Mouse (Mus musculus): ENCODE data around the gene Lrp2. TPM values are rescaled to one million over a fixed set of nuclear protein-coding genes. Genes with fewer than 3 reads are reported as not detected.

The Lrp2 gene
- polyA plus RNA-seq (2016; fragmentation: Nextera tagmentation; extraction: Ambion mirVana): 0.74 and 0.78 TPM in 2 replicates

DNA sequence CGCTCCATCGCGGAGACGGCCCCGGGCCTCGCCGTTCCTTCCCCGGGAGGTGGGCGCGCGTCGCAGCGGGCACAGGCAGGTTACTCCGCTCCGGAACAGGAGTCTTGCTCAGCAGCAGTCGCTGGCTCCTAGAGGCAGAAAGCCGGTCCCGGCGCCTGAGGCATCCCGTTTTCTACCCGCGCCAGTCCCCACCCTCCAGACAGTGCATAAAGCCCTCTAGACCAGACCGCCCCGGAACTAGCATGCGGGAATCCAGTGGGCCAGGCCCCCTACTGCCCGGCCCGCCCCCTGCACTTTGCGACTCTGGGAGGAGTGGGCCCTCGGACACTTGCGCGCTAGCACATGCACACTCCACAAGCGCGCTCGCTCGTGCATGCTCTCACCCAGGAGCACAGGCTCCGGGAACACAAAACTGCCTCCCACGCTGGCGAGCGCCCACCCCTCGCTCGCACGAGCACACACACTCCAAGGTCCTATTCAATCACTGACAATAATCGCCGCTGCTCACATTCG, at the start of gene Lrp2:
Gene Lrp2 (minus strand): TSS at position 180 of the 513 bp plus-strand sequence.
- H3K27me3 ChIP-seq (replicated peaks): peaks cover 36% of the 10 kb centered on the region
- H3K4me3 ChIP-seq: peak within 1 kb of the TSS; percentile 69
- peak within 1 kb of the TSS; percentile 68 for H3K9ac ChIP-seq
- H3K27ac ChIP-seq (ENCODE audit: poor library complexity, severe bottlenecking): no peak within 1 kb of the TSS
- H3K9me3 ChIP-seq (replicated peaks): no peaks in the 10 kb centered on the region
- peak within 1 kb of the TSS; percentile 98 for H3K4me2 ChIP-seq
- H3K36me3 ChIP-seq: no peaks in the 10 kb centered on the region
- under 1% methylated on average over 45 of the region's 45 CpGs for WGBS
- ATAC-seq (ENCODE audit: insufficient number of reproducible peaks, low FRiP score): peak; percentile 79
- peaks cover 28% of the 10 kb centered on the region for H3K4me1 ChIP-seq (replicated peaks)

DNA sequence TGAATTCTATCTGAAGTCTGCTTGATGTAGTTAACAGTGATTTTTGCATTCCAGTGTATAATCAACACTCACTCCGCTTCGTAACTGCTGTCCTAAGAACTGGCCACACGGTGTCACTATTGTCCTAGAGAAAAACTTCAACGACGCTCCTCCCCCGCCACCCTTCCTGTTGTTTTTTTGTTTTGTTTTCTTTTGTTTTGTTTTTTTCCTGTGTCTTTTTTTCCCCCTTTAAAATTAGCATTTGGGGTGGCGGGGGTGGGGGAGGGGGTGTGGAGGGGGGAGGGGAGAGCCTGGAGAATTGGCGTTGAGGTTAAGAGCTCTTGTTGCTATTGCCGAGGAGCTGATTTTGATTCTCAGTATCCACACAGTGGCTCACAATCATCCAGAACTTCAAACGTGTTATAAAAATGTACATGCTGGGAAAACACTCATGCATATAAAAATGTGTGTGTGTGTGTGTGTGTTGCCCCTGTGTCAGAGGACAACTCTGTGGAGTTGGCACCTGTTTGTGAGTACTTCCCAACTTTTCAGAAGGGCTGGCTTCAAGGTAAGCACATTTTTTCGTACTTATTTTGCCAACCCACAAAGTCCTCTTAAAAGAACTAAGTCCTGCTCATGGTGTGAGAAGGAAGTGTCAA, 49.3 kb upstream of the Lrp2 start:
- no peak overlapping the region for H3K27ac ChIP-seq (ENCODE audit: poor library complexity, severe bottlenecking)
- 0 out of 2 replicates have a peak, but pooled peaks cover 7% of the 10 kb centered on the region for H3K27me3 ChIP-seq (replicated peaks)
- H3K4me2 ChIP-seq: peak overlapping the region; percentile 57
- no peaks in the 10 kb centered on the region for H3K4me1 ChIP-seq (replicated peaks)
- no peaks in the 10 kb centered on the region for H3K36me3 ChIP-seq
- WGBS: 11% methylated on average over 11 of the region's 11 CpGs
- peak overlapping the region; percentile 53 for H3K9ac ChIP-seq
- no peak; the same call in 1 of the 2 replicates for ATAC-seq (ENCODE audit: insufficient number of reproducible peaks, low FRiP score)
- H3K9me3 ChIP-seq (replicated peaks): peaks cover 2% of the 10 kb centered on the region
- H3K4me3 ChIP-seq: peak overlapping the region; percentile 48

DNA sequence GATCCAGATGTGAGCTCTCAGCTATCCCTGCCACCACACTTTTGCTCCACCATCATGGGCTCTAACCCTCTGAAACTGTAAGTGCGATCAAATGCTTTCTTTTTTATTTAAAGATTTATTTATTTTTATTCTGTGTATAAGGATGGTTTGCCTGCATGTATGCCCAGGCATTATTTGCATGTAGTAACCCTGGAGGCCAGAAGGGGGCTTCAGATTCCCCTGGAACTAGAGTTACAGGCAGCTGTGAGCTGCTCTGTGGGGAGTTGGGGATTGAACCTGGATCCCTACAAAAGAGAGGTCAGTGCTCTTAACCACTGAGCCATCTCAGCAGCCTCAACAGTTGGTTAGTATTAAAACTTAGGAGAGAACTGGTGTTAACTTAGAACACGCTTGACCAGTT, 45.6 kb upstream of the Lrp2 start:
- H3K27me3 ChIP-seq (replicated peaks): 0 out of 2 replicates have a peak, but pooled peaks cover 7% of the 10 kb centered on the region
- H3K9ac ChIP-seq: no peak overlapping the region
- no peak overlapping the region for H3K4me3 ChIP-seq
- WGBS: 73% methylated on average over 2 of the region's 2 CpGs
- no peak overlapping the region for H3K4me2 ChIP-seq
- H3K27ac ChIP-seq (ENCODE audit: poor library complexity, severe bottlenecking): no peak overlapping the region
- no peaks in the 10 kb centered on the region; the same call in none of the 2 replicates for H3K9me3 ChIP-seq (replicated peaks)
- H3K4me1 ChIP-seq (replicated peaks): no peaks in the 10 kb centered on the region
- no peaks in the 10 kb centered on the region for H3K36me3 ChIP-seq
- ATAC-seq (ENCODE audit: insufficient number of reproducible peaks, low FRiP score): no peak

DNA sequence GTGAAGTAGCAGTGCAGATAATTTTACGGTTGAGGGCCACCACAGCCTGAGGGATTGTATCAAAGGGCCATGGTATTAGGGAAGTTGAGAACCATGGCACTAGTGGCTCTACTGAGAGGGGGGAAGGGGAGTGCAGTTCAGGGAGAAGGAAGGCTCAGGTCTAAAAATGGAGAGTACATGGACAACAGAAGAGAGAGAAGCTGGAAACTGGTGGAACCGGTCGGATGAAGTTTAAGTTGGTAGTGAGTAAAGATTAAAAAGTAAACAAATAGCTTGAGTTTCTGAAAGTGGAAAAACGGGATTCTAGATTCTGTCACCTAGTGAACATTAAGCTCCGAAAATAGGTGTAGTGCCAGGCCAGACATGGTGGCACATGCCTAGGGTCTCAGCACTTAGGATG, 44.9 kb upstream of the Lrp2 start:
- WGBS: 83% methylated on average over 5 of the region's 5 CpGs
- H3K9ac ChIP-seq: no peak overlapping the region
- no peak overlapping the region for H3K4me2 ChIP-seq
- H3K9me3 ChIP-seq (replicated peaks): no peaks in the 10 kb centered on the region; the same call in none of the 2 replicates
- no peaks in the 10 kb centered on the region for H3K4me1 ChIP-seq (replicated peaks)
- no peak overlapping the region for H3K4me3 ChIP-seq
- H3K27me3 ChIP-seq (replicated peaks): 0 out of 2 replicates have a peak, but pooled peaks cover 7% of the 10 kb centered on the region
- ATAC-seq (ENCODE audit: insufficient number of reproducible peaks, low FRiP score): no peak
- no peak overlapping the region for H3K27ac ChIP-seq (ENCODE audit: poor library complexity, severe bottlenecking)
- H3K36me3 ChIP-seq: no peaks in the 10 kb centered on the region

DNA sequence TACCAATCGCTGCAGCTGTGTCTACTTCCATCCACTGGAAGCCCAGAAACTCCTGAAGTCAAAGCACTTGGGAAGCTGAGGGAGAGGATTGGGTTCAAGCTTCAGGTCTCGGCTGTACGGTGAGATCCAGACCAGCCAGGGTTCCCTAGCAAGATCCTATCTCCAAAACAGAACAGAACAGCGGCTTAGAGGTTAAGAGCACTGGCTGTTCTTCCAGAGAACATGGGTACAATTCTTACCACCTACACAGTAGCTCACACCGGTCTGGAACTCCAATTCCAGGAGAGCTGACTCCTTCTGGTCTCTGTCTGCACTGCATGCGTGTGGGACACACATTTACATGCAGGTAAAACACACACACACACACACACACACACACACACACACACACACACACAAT, 44.0 kb upstream of the Lrp2 start:
- H3K4me3 ChIP-seq: no peak overlapping the region
- H3K4me2 ChIP-seq: no peak overlapping the region
- H3K36me3 ChIP-seq: no peaks in the 10 kb centered on the region
- H3K9me3 ChIP-seq (replicated peaks): no peaks in the 10 kb centered on the region; the same call in 1 of the 2 replicates
- no peak overlapping the region for H3K9ac ChIP-seq
- 80% methylated on average over 6 of the region's 6 CpGs for WGBS
- no peak for ATAC-seq (ENCODE audit: insufficient number of reproducible peaks, low FRiP score)
- 0 out of 2 replicates have a peak, but pooled peaks cover 7% of the 10 kb centered on the region for H3K27me3 ChIP-seq (replicated peaks)
- H3K4me1 ChIP-seq (replicated peaks): no peaks in the 10 kb centered on the region
- H3K27ac ChIP-seq (ENCODE audit: poor library complexity, severe bottlenecking): no peak overlapping the region

DNA sequence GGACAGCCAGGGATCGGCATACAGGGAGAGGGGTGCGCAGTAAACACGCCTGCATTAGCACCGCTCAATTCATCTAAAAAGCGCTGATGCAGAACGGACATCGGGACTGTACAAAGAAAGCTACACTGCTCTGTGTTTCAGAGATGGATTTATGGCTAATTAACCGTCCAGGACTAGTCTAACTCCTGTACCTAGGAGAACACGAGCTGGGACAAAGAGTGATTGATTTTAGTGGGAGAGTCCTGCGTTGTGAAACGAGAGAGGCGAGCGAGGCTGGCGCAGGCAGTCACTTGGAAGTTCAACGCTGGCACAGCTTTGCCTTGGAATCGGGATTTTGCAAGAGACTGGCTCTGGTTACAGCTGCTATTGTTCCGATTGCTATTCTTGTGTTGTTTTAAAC, 43.4 kb upstream of the Lrp2 start:
- Histone ChIP-seq H3K36me3 (no peaks in the 10 kb centered on the region), H3K4me1 (replicated peaks) (no peaks in the 10 kb centered on the region), H3K27ac (ENCODE audit: poor library complexity, severe bottlenecking) (no peak overlapping the region), H3K9me3 (replicated peaks) (no peaks in the 10 kb centered on the region; the same call in 1 of the 2 replicates), H3K4me2 (no peak overlapping the region), H3K9ac (no peak overlapping the region), H3K27me3 (replicated peaks) (0 out of 2 replicates have a peak, but pooled peaks cover 4% of the 10 kb centered on the region), H3K4me3 (no peak overlapping the region)
- WGBS: 81% methylated on average over 17 of the region's 17 CpGs
- ATAC-seq (ENCODE audit: insufficient number of reproducible peaks, low FRiP score): no peak

DNA sequence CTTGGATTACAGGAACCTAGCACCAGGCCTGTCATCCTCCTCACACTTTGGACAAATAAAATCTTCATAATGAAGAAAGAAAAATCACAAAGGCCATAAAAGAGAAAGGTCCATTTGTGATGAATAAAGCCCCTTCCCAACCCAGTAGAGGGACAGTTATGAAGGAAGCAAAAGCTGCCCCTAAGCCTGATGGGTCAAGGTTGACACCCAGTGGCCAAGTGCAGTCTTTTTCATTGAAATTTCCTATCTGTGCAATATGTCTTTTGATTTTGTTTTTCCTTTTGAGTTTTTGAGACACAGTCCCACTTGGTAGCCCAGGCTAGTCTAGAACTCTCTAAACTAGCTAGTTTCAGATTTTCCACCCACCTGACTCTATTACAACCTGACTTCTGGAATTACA, 33.4 kb upstream of the Lrp2 start:
- H3K9ac ChIP-seq: no peak overlapping the region
- no peak overlapping the region for H3K4me2 ChIP-seq
- H3K36me3 ChIP-seq: no peaks in the 10 kb centered on the region
- no peaks in the 10 kb centered on the region for H3K9me3 ChIP-seq (replicated peaks)
- ATAC-seq (ENCODE audit: insufficient number of reproducible peaks, low FRiP score): no peak
- H3K27ac ChIP-seq (ENCODE audit: poor library complexity, severe bottlenecking): no peak overlapping the region
- no peaks in the 10 kb centered on the region for H3K27me3 ChIP-seq (replicated peaks)
- peaks cover 6% of the 10 kb centered on the region; the same call in 1 of the 2 replicates for H3K4me1 ChIP-seq (replicated peaks)
- no peak overlapping the region for H3K4me3 ChIP-seq

DNA sequence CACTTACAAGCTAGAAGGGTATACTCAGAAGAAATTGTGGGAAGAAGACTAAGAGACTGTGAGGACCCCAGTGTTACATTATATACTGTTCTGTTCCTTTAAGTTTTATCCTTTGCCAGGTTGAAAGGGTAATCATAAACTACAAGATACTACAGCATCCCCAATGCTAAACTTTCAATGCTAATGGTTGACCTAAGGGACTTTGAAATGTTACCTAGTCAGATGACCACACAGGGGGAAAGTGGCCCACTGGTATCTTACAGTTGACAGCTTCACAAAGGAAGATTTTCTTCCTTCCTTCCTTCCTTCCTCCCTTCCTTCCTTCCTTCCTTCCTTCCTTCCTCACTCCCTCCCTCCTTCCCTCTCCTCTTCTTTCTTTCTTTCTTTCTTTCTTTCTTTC, 32.5 kb upstream of the Lrp2 start:
- Histone ChIP-seq H3K4me2 (no peak overlapping the region), H3K36me3 (no peaks in the 10 kb centered on the region), H3K9me3 (replicated peaks) (no peaks in the 10 kb centered on the region), H3K9ac (no peak overlapping the region), H3K4me3 (no peak overlapping the region), H3K27me3 (replicated peaks) (no peaks in the 10 kb centered on the region), H3K27ac (ENCODE audit: poor library complexity, severe bottlenecking) (no peak overlapping the region), H3K4me1 (replicated peaks) (peaks cover 6% of the 10 kb centered on the region; the same call in 1 of the 2 replicates)
- no peak for ATAC-seq (ENCODE audit: insufficient number of reproducible peaks, low FRiP score)

DNA sequence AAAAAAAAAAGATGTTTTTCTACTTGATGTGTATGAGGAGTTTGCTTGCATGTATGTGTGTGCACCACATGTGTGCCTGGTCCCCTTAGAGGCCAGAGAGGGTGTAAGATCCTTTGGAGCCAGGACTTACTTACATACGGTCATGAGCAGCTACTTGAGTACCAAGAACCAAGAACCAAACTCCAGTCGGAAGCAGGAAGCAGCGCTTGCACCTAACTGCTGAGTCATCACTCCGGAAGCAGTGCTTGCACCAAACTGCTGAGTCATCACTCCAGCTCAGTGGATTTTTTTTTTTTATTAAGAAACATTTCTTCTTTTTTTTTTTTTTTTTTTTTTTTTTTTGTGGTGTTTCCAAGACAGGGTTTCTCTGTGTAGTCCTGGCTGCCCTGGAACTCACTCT, 27.4 kb upstream of the Lrp2 start:
- H3K9me3 ChIP-seq (replicated peaks): no peaks in the 10 kb centered on the region
- no peak overlapping the region for H3K9ac ChIP-seq
- WGBS: 58% methylated on average over 4 of the region's 4 CpGs
- peak; percentile 57; the same call in 1 of the 2 replicates for ATAC-seq (ENCODE audit: insufficient number of reproducible peaks, low FRiP score)
- H3K36me3 ChIP-seq: no peaks in the 10 kb centered on the region
- no peak overlapping the region for H3K4me3 ChIP-seq
- no peak overlapping the region for H3K27ac ChIP-seq (ENCODE audit: poor library complexity, severe bottlenecking)
- 0 out of 2 replicates have a peak, but pooled peaks cover 3% of the 10 kb centered on the region for H3K27me3 ChIP-seq (replicated peaks)
- H3K4me2 ChIP-seq: no peak overlapping the region
- peaks cover 7% of the 10 kb centered on the region for H3K4me1 ChIP-seq (replicated peaks)

DNA sequence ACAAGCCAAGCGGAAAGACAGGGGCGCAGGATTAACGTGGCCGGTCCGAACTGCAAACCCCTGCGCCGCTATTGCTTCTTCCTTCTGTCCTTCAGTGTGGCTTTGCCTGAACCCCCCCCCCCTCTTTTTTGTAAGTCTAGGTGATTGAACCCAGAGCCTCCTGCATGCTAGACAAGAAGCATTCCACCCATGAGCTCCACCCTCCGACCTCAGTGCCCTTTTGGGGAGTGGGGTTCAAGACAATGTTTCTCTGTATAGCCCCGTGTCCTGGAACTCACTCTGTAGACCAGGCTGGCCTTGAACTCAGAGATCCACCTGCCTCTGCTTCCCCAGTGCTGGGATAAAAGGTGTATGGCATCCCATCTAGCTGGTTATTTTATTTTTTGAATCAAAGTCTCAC, 26.9 kb upstream of the Lrp2 start:
- Histone ChIP-seq H3K9ac (no peak overlapping the region), H3K27me3 (replicated peaks) (0 out of 2 replicates have a peak, but pooled peaks cover 3% of the 10 kb centered on the region), H3K36me3 (no peaks in the 10 kb centered on the region), H3K4me1 (replicated peaks) (peaks cover 7% of the 10 kb centered on the region), H3K27ac (ENCODE audit: poor library complexity, severe bottlenecking) (no peak overlapping the region), H3K4me2 (peak overlapping the region; percentile 30; the same call in 1 of the 2 replicates), H3K4me3 (no peak overlapping the region), H3K9me3 (replicated peaks) (no peaks in the 10 kb centered on the region)
- WGBS: 52% methylated on average over 9 of the region's 9 CpGs
- no peak for ATAC-seq (ENCODE audit: insufficient number of reproducible peaks, low FRiP score)

DNA sequence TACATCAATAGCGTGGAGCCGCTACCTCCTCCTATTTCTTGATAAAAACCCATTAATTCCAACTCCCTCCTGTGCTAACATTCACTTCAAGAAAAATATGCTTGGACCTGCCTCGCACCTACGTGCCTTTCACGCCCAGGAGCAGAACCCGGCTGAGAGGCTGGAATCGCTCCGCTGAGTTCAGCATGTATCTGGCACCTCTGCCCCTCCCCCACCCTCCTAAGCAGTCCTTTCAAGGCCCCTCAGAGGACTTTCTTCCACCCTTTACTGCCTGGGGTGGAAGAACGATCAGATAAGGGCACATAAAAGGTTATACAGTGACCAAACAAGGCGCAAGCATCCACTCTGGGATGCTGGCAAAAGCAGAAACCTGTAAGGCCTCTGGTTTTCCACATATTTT, 26.4 kb upstream of the Lrp2 start:
- Histone ChIP-seq H3K36me3 (no peaks in the 10 kb centered on the region), H3K4me3 (no peak overlapping the region), H3K27ac (ENCODE audit: poor library complexity, severe bottlenecking) (no peak overlapping the region), H3K9ac (no peak overlapping the region), H3K4me1 (replicated peaks) (peaks cover 11% of the 10 kb centered on the region), H3K9me3 (replicated peaks) (no peaks in the 10 kb centered on the region), H3K27me3 (replicated peaks) (0 out of 2 replicates have a peak, but pooled peaks cover 3% of the 10 kb centered on the region), H3K4me2 (peak overlapping the region; percentile 30; the same call in 1 of the 2 replicates)
- ATAC-seq (ENCODE audit: insufficient number of reproducible peaks, low FRiP score): no peak
- WGBS: 6% methylated on average over 10 of the region's 10 CpGs
